Mouse (Mus musculus) forebrain, embryonic 12.5 days (tissue): ENCODE data around the gene Btla. TPM values are rescaled to one million over a fixed set of nuclear protein-coding genes. Genes with fewer than 3 reads are reported as not detected.

ENCODE experiments used
- ATAC-seq: fragments of 200-750 bp; cut with Nextera tagmentation; 2 replicates; pipeline ENCODE4 v1.8.0; 2017; ENCODE audit warnings: moderate TSS enrichment; ENCODE audit not compliant: low FRiP score
- H3K27ac ChIP-seq: fragments of 300-500 bp; sonication (generic); 2 replicates; pipeline ENCODE4 v1.5.1; 2016; ENCODE audit warnings: mild to moderate bottlenecking
- H3K27me3 ChIP-seq: fragments of 300-500 bp; sonication (generic); 2 replicates; pipeline ENCODE4 v1.6.1; 2016; ENCODE audit warnings: mild to moderate bottlenecking
- H3K36me3 ChIP-seq: fragments of 300-500 bp; sonication (generic); replicated peaks from 2 replicates; pipeline ENCODE4 v1.6.1; 2016; ENCODE audit warnings: mild to moderate bottlenecking
- H3K4me1 ChIP-seq: fragments of 300-500 bp; sonication (generic); 2 replicates; pipeline ENCODE4 v1.6.1; 2016
- H3K4me2 ChIP-seq: fragments of 300-500 bp; sonication (generic); 2 replicates; pipeline ENCODE4 v1.6.1; 2016; ENCODE audit warnings: mild to moderate bottlenecking, moderate library complexity
- H3K4me3 ChIP-seq: fragments of 300-500 bp; sonication (generic); replicated peaks from 2 replicates; pipeline ENCODE4 v1.5.1; 2016; ENCODE audit warnings: mild to moderate bottlenecking
- H3K9ac ChIP-seq: fragments of 300-500 bp; sonication (generic); 2 replicates; pipeline ENCODE4 v1.6.1; 2016; ENCODE audit warnings: mild to moderate bottlenecking
- H3K9me3 ChIP-seq: fragments of 300-500 bp; sonication (generic); 2 replicates; pipeline ENCODE4 v1.6.1; 2016
- WGBS: fragments of 180-500 bp; shearing (Covaris S2); methylation state at CpG from one replicate; pipeline ENCODE4 v1.1.7; 2016; 5-methylcytosine and 5-hydroxymethylcytosine counted together
- polyA plus RNA-seq: library from polyadenylated mRNA; unstranded; fragments of >200 nt; fragmentation: Nextera tagmentation; extraction: Ambion mirVana; gene quantifications from 2 replicates; pipeline ENCODE4 v1.2.1, GENCODE M21; 2016

Btla gene
- polyA plus RNA-seq, 1 experiment from 2014 or later, result 0.18 TPM

DNA sequence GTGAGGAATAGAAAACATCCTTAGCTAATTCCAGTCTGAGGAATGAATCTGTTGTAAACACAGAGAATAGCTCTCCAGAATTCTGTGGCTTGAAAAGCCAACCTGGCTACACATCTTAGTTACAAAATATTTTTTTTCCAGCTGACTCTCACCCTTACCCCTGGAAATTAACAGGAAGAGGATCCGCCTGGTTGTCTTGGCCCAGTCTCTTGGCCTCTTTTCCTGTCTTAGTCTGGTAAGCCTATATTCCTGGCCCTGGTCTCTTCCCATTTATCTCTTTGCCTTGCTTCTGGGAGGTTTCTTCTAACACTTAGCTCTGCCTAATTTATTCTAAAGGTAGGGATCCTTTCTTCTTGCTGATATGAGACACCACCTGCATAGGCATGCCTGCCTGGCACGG, 45.8 kb downstream of the Btla start:
- WGBS, result 83% methylated on average over 2 of the region's 2 CpGs
- Histone ChIP-seq H3K4me3 (no peak overlapping the region), H3K4me1 (no peaks in the 10 kb centered on the region; the same call in 1 of the 2 replicates), H3K36me3 (no peaks in the 10 kb centered on the region), H3K27me3 (no peaks in the 10 kb centered on the region), H3K27ac (no peak overlapping the region), H3K9me3 (no peaks in the 10 kb centered on the region), H3K4me2 (no peak overlapping the region), H3K9ac (no peak overlapping the region)
- no peak for ATAC-seq

GRCm38 (mm10) chr16:45283093-45283492, 59.0 kb downstream of the Btla start:
- Histone ChIP-seq H3K9ac (no peak overlapping the region), H3K4me2 (no peak overlapping the region), H3K27ac (no peak overlapping the region), H3K9me3 (no peaks in the 10 kb centered on the region), H3K27me3 (no peaks in the 10 kb centered on the region), H3K4me3 (no peak overlapping the region), H3K36me3 (no peaks in the 10 kb centered on the region), H3K4me1 (no peaks in the 10 kb centered on the region)
- no peak for ATAC-seq
- 77% methylated on average over 1 of the region's 1 CpGs for WGBS

GRCm38 (mm10) chr16:45297806-45298205, 73.7 kb downstream of the Btla start:
- Histone ChIP-seq H3K9ac (no peak overlapping the region), H3K27ac (no peak overlapping the region), H3K9me3 (no peaks in the 10 kb centered on the region), H3K36me3 (no peaks in the 10 kb centered on the region), H3K4me1 (no peaks in the 10 kb centered on the region), H3K27me3 (no peaks in the 10 kb centered on the region), H3K4me3 (no peak overlapping the region), H3K4me2 (no peak overlapping the region)
- 83% methylated on average over 3 of the region's 3 CpGs for whole genome bisulfite sequencing
- no peak for ATAC-seq

Other genes with a start within 250 kb of the Btla start
- gene Ccdc80, start 130.9 kb upstream of the Btla start, polyA plus RNA-seq, result 9.8 and 10.9 TPM in 2 replicates
- gene Slc35a5, start 65.6 kb upstream of the Btla start, polyA plus RNA-seq, result 20.5 and 22.0 TPM in 2 replicates
- 38.9 and 43.1 TPM in 2 replicates for gene Atg3, start 65.5 kb upstream of the Btla start, polyA plus RNA-seq
- gene Cd200, start 184.7 kb downstream of the Btla start, polyA plus RNA-seq, result 58.9 and 62.0 TPM in 2 replicates